Mouse (Mus musculus) E14TG2a.4 (cell line): ENCODE data around the gene Srrm1.
"Not testable (repeated sequence)": the region's sequence is repeated elsewhere in the genome, so short reads cannot be mapped to it uniquely, and the experiment has no call there.

ENCODE experiments used
- H3K27me3 ChIP-seq: 2 replicates; pipeline ENCODE4 v1.6.1; 2014; ENCODE audit warnings: low read length, control low read depth; ENCODE audit not compliant: insufficient read depth
- H3K36me3 ChIP-seq: 2 replicates; pipeline ENCODE4 v1.6.1; 2014; ENCODE audit warnings: low read length, control low read depth; ENCODE audit not compliant: insufficient read depth
- H3K4me1 ChIP-seq: replicated peaks from 2 replicates; pipeline ENCODE4 v1.6.1; 2014; ENCODE audit warnings: low read depth, low read length, control low read depth
- H3K4me3 ChIP-seq: replicated peaks from 2 replicates; pipeline ENCODE4 v1.5.1; 2014; ENCODE audit warnings: mild to moderate bottlenecking, low read length
- H3K9me3 ChIP-seq: 2 replicates; pipeline ENCODE4 v1.6.1; 2014; ENCODE audit warnings: low read length, control low read depth
- CTCF ChIP-seq: conservative IDR thresholded peaks from 2 replicates; pipeline ENCODE4 v1.5.1; 2014; ENCODE audit warnings: low read length
- NANOG ChIP-seq: IDR thresholded peaks from 2 replicates; pipeline ENCODE4 v1.6.1; 2014; ENCODE audit warnings: borderline replicate concordance, low read length, mixed read lengths
- POU5F1 ChIP-seq: IDR thresholded peaks from 2 replicates; pipeline ENCODE4 v1.6.1; 2014; ENCODE audit warnings: low read length, borderline replicate concordance

Gene Srrm1

GRCm38 (mm10) chr4:135291199-135291598, 61.9 kb downstream of the Srrm1 start:
- Histone ChIP-seq H3K9me3 (no peaks in the 10 kb centered on the region), H3K4me3 (no peak overlapping the region), H3K27me3 (no peaks in the 10 kb centered on the region), H3K4me1 (peaks cover 56% of the 10 kb centered on the region), H3K36me3 (no peaks in the 10 kb centered on the region)
- TF ChIP-seq NANOG (no peak), CTCF (no peak), POU5F1 (no peak)

DNA sequence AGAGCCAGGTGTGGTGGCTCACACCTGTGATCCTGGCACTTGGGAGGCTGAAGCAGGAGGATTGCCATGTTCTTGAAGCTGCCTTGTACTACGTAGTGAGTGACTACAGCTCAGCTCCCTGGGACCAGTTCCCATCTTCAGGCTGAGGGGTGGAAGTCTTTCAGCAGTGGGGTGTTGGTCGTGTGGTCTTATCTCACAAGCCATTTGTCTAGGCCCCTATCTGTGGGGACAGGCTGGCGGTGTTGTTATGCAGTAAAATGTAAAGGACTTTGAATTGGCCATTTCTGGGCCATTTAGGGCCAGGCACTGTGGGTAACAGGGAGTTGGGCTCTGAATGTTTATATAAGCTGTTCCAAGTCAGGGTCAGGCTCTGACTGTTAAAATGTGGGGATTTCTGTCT, 65.1 kb downstream of the Srrm1 start:
- no peaks in the 10 kb centered on the region for H3K9me3 ChIP-seq
- peaks cover 51% of the 10 kb centered on the region for H3K4me1 ChIP-seq
- H3K36me3 ChIP-seq: no peaks in the 10 kb centered on the region
- no peak for TF ChIP-seq POU5F1
- no peak for TF ChIP-seq CTCF
- H3K4me3 ChIP-seq: no peak overlapping the region
- H3K27me3 ChIP-seq: no peaks in the 10 kb centered on the region

GRCm38 (mm10) chr4:135286833-135287395, 66.2 kb downstream of the Srrm1 start:
- Histone ChIP-seq H3K36me3 (no peaks in the 10 kb centered on the region), H3K9me3 (no peaks in the 10 kb centered on the region), H3K4me1 (peaks cover 47% of the 10 kb centered on the region), H3K27me3 (no peaks in the 10 kb centered on the region), H3K4me3 (peak overlapping the region; percentile 55)
- TF ChIP-seq CTCF: no peak
- no peak for TF ChIP-seq NANOG
- no peak for TF ChIP-seq POU5F1

DNA sequence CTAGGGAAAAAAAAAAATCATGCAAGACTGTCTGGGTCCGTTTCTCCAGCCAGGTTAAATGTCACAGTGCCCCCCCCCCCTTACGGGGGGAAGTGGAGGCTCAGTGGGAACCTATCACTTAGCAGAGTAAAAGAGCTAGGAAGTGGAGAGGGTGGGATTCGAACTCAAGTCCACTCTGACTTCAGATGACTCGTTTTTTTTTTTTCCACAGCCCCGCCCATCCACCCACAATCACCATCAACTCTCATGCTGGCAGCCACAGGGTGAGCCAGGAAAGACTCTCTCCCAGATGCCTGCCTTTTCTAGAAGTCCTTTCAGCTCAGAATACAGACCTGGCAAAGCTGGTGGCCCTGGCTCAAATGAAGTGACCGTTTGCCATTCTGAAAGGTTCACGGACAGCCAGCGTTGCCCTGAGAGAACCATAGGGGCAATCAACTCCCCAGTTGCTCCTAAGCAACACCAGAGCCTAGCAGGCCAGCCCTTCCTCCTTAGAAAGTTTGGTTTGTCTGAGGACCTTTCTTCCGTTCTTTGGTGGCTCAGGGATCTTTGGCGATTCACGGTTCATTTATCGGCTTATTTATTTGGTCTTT, 67.0 kb downstream of the Srrm1 start:
- Histone ChIP-seq H3K4me1 (peaks cover 40% of the 10 kb centered on the region), H3K4me3 (peak overlapping the region; percentile 55), H3K9me3 (no peaks in the 10 kb centered on the region), H3K27me3 (no peaks in the 10 kb centered on the region), H3K36me3 (no peaks in the 10 kb centered on the region)
- TF ChIP-seq NANOG: no peak
- no peak for TF ChIP-seq POU5F1
- no peak for TF ChIP-seq CTCF

DNA sequence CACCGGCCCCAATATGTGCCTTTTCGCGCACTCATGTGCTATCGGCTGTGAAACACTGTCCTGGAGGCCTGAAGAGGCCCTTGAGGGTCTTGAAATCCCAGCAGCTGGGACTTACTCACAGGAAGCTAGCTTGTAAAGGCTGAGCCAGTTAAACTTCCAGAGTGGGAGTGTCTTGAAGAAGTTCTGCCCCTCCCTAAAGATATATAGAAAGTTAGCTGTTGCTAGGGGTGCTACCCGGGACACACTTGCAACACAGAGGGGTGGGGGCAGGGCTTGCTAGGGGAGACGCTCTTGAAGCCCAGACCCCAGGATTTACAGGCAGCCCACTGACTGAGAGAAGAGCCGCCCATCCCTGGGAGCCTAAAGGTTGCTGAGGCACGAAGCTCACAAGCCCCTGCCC, 67.7 kb downstream of the Srrm1 start:
- Histone ChIP-seq H3K27me3 (no peaks in the 10 kb centered on the region), H3K4me3 (no peak overlapping the region), H3K9me3 (no peaks in the 10 kb centered on the region), H3K4me1 (peaks cover 42% of the 10 kb centered on the region), H3K36me3 (no peaks in the 10 kb centered on the region)
- TF ChIP-seq CTCF: no peak
- TF ChIP-seq POU5F1: no peak
- TF ChIP-seq NANOG: no peak

- no peaks in the 10 kb centered on the region for H3K36me3 ChIP-seq
- H3K27me3 ChIP-seq: no peaks in the 10 kb centered on the region
- TF ChIP-seq POU5F1 (no peak), CTCF (peak; percentile 14; the same call in 1 of the 2 replicates)
- H3K4me3 ChIP-seq: no peak overlapping the region
- no peaks in the 10 kb centered on the region for H3K9me3 ChIP-seq
- H3K4me1 ChIP-seq: peaks cover 46% of the 10 kb centered on the region
Observed at GRCm38 (mm10) chr4:135283875-135284274, 69.2 kb downstream of the Srrm1 start.

DNA sequence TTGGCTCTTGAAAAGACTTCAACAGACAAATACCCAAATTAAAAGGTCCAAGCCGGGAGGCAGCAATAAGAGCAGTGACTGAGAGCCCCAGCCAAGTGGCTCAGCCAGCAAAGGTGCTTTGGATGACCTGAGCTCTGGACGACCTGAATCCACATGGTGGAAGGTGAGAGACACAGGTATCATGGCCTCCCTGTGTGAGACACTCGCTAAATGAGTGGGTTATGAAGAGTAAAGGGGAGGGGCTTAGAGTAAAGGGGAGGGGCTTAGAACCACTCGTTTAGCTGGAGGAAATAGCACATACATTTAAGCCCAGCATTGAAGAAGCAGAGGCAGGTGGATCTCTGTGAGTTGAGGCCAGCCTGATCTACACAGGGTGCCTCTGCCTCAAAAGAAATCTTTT, 69.7 kb downstream of the Srrm1 start:
- Histone ChIP-seq H3K9me3 (no peaks in the 10 kb centered on the region), H3K4me3 (no peak overlapping the region; the same call in 1 of the 2 replicates), H3K4me1 (peaks cover 46% of the 10 kb centered on the region), H3K36me3 (no peaks in the 10 kb centered on the region), H3K27me3 (no peaks in the 10 kb centered on the region)
- TF ChIP-seq NANOG (no peak), CTCF (no peak), POU5F1 (no peak)

GRCm38 (mm10) chr4:135282651-135283290, 70.3 kb downstream of the Srrm1 start:
- peaks cover 42% of the 10 kb centered on the region for H3K4me1 ChIP-seq
- H3K4me3 ChIP-seq: no peak overlapping the region; the same call in 1 of the 2 replicates
- TF ChIP-seq NANOG (no peak), CTCF (no peak), POU5F1 (no peak)
- no peaks in the 10 kb centered on the region for H3K9me3 ChIP-seq
- H3K27me3 ChIP-seq: no peaks in the 10 kb centered on the region
- H3K36me3 ChIP-seq: no peaks in the 10 kb centered on the region

GRCm38 (mm10) chr4:135280016-135280415, 73.1 kb downstream of the Srrm1 start:
- H3K4me1 ChIP-seq: peaks cover 22% of the 10 kb centered on the region
- H3K36me3 ChIP-seq, H3K9me3 ChIP-seq, H3K4me3 ChIP-seq, H3K27me3 ChIP-seq: not testable (repeated sequence)
